Mouse (Mus musculus): Measurements from ENCODE around the gene Pbx1. TPM values are rescaled to one million over a fixed set of nuclear protein-coding genes. Genes with fewer than 3 reads are reported as not detected.

Pbx1 gene
- total RNA-seq, 2 experiments from 2014 or later, result 27.0 to 32.2 TPM

DNA sequence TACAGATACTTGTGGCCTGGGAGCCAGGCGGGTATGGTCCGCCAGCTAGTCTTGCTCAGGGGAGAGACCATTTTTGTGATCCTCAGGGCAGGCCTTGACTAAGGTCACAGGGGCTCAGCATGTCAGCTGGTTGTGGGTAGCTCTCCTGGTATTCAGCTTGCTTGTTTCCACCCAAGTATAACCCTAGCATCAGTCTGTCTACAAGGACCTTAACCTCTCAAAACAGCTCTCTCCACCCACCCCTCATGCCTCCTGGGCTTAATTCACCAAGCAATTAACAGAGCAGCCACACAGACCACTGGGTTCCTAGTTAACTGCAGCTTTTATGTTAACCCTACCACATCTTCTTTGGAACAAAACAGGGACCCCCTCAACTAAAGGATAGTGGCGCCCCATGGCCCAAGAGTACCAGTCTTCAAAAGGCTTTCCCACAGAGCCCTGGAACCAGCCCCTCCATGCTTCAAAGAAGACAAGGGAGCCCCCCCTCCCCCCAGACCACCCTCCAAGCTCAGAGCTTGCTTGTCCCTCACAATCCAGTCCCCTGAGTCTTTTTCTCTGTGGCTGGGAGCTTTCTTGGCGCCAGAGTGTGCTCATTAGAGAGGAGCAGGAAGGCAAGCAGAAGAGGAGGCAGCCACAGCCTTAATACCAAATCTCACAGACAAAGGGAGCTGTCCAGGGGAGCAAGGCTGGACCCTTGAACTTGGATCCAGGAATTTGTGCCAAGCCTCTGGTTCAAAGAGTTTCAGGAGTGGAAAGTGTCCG lies 48.1 kb downstream of the Pbx1 start:
- no peak for DNase-seq

DNA sequence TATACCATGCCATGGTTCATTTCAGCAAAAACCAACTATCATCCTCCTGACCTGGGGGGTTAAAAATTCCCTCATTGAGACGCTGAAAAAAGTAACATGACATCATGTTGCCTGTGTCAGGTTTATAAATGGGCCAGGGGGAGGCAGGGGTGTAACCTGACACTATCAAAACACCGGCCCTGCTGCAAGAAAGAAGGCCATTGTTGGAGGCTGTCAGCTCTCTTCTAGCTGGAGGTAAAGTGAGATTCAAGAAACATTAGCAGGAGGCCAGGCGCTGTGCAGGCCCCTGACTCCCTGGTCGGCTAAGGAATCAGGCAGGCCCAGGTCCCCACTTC lies 49.3 kb downstream of the Pbx1 start:
- no peak for DNase-seq

DNA sequence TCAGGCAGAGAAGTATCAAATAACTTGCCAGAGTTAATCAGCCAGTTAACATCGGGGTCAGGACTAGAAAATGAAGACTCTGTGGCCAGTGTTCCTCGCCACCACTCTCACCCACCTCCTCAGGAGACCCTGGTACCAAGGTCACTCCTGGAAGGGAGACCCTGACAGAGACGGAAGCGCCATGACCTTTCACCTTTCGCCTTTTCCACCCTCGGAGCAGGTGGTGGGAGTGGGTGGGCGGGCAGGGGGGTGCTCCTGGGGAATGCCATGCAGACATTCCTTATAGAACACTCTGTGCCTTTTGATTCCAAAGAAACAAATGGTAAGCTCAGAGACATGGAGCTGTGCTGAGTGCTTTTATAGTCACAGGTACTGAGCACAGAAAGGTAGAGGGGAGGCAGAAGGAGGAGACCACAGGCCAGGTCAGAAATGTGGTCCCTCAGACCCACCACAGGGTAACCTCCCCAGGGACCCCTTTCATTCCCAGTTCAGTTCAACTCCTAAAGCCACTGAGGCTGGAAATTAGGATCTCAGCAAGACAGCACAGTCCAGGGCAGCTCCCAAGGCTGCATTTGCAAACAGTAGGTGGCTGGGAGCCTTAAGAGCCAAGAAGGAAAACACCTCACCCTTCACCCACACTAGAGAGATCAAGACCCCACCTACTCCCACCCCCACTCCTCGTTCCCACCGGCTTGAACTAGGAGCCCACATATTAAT lies 49.8 kb downstream of the Pbx1 start:
- no peak for DNase-seq

DNA sequence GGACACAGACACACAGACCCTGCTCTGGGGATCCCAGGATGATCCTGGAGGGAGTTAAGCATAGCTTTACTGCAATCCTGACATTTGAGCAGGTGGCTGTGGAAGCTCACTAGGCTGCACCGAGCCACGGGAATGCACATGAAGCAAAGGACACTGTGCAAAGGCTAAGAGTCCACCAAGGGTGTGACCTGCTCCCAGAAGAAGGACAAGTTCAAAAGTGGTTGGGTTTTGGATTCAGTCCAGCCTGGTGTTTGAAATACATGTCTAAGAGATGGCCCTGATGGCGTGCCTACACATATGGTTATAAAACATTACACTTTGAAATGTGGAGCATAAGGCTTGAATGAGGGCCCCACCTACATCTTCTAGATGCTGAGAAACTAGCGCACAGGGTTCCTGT lies 50.6 kb downstream of the Pbx1 start:
- DNase-seq, result no peak

DNA sequence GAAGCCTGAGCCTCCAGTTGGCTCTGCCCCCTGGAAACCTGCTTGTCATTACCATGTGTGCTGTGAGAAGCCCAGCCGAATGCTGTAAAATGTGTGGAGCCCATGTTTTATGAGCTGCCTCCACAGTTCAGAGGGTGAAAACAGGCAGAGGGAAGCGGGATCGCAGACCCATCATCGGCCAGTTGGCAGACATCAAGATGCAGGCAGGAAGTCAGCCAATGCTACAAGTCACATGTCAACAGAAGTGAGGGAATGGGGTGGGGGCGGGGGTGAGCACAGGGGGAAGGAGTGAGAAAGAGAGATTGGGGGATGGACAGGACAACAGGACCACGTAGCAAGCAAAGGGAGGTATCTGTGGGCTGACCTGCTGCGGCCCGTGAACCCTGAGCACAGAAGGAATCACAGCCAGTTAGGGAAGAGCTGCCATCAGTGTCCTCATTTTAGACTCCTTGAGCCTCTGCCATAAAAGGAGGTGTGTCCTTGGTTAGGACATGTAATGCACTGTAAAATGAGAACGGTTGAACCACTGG lies 51.8 kb downstream of the Pbx1 start:
- peak; percentile 31 for DNase-seq

DNA sequence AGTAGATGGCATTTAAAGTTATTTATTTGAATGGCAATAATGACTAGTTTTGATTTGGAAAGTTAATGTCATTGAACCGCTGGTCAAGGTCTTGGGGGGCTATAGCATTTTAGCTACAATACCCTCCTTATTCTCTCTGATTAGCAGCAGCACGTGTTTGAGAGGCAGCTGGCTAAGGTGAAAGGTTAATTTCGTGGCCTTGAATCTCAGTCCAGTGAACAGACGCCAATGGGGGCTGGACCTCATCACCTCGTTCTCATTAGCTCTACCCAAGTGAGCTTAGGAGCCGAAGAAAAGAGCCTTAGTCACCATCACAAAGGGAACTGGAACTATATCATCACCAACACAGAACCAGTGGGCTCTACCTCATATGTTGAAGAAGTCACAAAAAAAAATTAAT lies 54.4 kb downstream of the Pbx1 start:
- DNase-seq, result no peak

DNA sequence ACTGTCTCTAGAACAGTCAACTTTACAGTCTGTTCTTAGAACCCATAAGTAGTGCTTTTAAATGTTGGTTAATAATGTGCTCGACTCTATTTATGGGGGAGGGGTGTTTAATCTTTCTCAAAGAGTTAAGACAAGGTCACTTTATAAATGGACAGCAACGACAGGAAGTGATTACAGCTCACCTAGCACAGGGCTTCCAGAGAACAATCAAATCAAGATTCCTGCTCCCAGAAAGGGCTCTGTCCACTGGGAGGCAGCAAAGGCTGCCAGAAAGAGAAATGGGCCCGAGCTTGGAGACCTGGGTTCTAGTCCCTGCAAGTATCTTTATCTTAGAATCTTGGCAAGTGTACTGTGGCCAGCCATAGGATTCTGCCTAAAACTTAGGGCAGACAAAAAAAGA lies 55.7 kb downstream of the Pbx1 start:
- DNase-seq, result no peak

DNA sequence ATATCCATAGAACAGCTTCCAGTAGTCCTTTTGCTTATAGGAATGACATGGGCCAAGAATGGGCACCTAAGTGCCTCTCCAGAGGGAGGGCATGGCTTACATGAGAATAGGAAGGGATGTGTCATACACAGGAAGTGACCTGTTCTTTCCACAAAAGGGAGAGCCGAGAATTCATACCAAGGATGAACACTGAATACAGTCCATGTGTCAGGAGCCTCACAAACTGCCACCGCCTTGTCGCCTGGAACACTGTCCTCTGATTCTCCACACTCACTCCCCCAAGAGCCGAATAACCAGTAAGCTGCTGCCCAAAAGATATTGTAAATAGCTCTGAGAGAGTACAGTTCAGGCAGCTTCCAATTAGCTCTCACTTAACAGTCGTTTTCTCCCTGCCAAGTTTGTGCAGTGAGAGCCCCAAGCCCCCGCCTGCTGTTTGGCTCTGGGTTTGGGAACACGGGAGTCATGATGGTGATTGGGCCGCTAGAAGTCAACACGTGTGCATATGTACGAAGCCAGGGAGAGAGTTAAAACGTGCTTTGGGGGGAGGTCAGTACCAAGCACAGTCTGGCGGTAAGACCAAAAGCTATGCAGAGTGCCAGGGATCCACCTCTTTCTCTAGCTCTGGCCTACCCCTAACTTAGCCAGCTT lies 57.0 kb downstream of the Pbx1 start:
- DNase-seq, result no peak

DNA sequence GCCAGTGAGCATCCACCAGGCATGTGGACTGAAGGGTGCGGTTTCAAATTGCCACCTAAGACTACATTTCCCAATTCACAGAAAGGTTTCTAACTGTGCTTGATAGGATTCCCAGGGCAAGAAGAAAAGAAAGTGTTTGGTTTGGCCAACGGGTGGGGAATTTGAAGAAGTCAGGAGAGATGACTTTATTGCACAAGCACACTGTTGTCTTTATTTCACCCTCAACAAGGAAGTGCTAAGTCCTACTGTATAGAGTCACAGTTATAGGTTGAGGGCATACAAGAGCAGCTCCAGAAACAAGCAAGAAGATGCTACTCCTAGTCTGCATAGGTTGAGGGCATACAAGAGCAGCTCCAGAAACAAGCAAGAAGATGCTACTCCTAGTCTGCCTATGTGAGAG lies 60.0 kb downstream of the Pbx1 start:
- no peak for DNase-seq

DNA sequence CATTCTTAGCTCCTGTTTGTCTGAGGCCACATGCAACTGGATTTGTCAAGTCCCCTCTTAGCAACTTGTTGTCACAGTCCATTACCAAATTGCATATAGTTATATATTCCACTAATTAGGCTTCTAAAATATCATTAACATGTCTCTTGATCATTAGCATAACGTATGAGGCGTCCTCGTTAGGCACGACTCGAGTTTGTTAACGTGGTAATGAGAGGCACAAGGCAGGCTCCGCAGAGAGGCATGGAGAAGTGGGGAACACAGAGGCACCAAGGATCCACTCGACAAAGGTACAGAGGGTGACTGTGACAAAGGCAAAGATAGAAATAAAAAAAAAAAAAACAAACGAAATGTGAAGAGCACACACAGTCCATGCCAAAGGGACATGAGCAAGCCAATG lies 61.1 kb downstream of the Pbx1 start:
- DNase-seq, result no peak

DNA sequence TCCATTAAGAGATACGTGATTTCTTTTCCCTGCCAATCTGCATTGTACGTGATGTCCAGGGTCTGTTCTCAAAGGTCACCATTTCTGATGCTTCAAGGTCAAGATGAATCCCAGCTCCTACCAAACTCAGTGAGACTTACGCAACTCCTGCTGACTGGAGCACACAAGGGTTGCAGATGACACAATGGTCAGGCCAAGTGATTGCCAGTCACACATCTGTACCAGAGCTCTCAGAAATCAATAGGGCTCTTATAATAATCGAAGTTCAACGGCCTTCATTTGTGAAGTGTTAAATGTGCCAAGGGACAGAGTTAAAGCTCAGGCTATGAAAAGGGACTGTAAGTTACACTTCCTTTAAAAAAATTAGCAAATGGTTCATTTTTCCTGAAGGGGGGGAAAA lies 65.8 kb downstream of the Pbx1 start:
- DNase-seq, result no peak

DNA sequence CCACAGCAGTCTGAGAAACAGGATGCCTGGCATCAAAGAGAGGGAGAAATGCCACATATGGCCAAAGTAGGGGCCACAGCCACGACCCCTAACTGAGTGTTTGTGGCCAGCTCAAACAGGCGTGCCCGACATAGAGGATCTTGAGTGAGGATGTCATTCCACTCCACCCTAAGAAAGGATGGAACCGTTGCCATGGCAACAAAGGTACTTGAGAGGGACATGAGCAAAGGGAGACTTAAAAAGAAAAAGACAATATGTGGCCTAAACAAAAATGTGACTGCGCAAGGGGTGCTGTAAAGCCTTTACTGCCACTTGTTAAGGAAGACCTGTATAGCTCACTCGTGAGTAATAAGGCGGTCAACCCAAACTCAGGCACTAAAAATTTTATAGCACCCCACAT lies 67.7 kb downstream of the Pbx1 start:
- no peak for DNase-seq

DNA sequence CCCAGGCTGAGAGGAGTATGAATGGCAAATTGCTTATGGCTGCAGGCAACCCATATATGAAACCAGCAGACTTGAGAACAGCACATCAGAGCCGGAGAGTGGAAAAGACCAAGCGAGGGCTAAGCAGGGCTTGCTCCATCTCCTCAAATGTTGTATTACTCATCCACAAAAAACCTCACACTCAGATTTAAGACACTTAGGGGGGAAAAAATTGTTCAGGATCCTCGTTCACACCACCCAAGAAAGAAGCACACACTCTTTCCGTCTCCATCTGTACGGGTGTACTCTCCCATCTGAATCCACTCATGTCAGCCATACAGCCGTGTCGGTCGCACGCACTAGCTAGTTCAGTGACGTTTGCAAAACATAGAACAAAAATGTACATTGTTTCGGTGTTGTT lies 69.0 kb downstream of the Pbx1 start:
- DNase-seq, result no peak

DNA sequence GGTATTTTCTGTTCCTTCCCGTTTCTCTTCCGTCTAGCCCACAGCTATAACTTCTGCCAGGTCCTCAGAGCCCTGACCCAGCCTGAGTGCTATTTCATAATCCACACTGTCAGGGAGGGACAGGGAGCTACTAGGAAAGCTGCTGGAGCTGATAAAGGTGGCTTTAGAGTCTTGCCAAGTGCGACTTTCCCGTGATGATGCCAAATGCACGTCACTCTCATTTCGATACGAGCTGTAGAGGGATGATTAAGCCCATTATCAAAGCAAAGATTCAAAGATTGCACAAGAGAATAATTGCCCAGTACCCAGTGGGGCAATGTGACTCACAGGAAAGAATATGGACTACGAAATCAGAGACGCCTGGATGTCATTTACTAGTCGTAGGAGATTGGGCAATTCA lies 69.6 kb downstream of the Pbx1 start:
- DNase-seq, result no peak

DNA sequence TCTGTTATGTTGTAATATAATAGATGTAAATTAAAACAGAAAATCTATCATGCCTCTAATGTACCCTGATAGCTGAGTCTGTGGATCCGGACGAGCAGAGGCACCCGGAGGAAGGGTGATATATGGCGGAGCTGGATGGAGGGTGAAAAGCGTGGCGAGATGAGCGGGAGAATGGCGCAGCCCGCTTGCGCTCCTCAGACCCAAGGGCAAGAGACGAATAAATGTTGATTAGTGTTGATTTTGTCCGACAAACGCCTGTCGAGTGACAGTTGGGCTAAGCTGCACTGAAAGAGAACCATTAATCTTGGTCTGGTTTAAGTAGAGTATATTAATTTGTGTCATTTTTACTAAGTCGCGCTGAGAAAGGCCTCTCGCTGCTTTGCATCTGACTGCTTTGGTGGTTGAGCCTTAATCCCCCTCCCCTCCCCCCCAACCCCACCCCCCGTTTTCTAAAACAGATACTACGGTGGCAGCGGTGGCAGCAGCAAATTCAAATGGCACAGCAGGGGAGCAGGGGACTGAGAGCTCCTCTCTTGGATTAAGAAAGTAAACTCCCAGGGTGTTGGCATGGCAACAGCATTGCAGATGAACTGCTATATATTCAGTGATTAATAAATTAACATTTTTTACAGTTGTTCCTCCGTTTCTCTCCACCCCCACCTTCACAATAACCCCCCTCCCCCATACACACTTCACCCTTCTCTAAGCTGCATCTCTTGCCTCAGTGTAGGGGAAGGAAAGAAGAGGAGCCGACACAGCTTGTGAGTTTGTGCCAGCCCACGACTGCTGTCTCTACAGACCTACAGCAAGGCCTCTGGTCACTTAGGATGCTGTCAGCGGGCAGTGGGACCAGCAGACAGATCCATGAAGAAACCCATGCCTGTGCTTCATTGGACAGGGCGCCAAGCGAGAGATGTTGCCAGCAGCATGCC lies 74.1 kb downstream of the Pbx1 start:
- no peak for DNase-seq

DNA sequence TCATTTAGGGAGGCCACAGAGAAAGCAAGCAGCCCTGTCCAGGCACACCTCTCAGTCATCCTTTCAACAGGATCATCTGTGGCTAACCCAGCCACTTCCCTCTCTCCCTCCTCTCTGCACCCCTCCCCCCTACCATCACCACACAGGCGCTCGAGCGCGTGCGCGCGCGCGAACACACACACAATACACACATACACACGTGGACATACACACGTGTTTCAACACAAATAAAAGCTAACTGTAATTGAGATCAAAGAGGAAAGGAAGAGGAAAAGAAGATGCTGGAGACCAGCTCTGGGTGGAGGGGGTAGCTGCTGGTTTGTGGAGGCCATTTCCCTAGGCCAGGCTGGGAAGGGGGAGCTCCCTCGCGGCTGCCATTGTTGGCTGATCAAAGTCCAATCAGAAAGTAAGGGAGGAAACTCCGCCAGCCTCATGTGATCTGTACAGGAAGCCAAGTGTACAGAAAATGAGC lies 75.1 kb downstream of the Pbx1 start:
- no peak for DNase-seq

DNA sequence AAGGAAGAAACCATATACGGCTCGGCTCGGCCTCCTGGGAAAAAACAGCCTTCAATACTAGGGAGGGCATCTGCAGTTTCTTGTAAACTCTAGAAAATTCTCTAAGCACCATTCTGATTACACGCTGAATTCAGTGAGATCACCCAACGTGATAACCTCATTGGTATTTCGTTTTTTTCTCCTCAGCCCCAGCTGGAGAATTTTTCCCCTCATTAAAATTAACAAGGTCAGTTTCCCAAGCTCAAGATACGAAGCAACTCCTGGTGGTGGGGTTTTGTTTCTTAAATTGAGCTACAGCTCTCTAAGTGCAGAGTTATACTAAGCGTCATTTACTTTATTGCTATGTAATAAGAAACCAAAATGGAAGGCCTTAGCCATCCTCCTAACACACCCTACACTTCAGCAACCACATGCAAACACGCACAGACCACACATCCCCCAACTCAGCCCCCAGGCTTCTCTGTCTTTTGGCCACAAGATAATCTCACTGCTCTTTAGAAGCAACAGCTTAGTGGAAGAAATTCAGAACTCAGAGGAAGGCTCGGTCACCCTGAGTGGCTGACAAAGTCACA lies 76.0 kb downstream of the Pbx1 start:
- DNase-seq, result no peak

DNA sequence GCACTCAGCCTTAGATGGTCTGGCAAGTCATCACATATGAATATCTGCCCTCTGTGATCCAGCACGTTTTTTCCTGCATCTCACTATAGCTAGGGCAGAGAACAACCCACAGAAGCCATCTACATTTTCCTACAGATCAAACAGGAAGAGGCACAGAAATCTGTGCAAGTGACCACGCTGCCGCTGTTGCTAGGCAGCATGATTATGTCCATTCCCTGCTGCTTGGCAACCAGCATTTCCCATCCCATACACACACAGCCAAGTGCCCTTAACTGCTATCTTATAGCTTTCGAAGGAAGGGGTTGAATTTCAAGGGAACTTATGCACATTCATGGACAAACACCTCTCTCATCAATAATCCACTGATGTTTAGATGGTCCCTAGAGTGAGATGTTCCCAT lies 77.1 kb downstream of the Pbx1 start:
- DNase-seq, result no peak

DNA sequence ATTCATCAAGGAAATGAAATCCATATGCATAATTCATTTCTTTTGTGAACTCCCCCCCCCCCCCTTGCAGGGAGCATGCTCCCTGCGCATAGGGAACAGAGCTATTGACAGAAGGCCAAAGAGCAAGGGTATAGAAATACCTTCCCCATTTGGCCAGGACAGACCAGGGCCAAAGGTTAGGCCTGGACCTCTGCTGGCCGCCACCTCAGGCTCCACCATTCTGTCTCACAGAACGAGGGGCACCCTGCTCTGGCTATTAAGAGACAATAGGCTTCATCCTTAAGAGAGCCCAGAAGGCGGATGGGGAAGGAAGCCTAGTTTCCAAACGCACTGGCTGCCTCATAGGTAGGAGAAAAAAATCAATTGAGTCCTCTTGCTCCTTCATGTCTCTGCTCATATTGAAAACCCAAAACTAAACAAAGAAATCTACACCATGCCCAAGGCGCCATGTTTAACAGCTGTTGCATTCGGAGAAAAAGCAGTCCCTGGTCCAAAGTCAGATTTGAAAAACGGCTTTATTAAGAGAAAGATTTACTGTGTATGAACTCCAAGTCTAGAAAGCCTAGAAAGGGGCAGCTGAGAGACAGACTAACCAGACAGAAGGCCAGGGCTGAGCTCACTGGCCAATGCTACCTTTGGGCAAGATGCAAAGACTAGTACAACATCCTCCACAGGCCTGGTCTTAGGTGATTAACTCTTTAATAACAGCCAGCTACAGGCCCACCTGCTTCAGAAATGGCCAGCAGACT lies 83.9 kb downstream of the Pbx1 start:
- DNase-seq, result no peak

DNA sequence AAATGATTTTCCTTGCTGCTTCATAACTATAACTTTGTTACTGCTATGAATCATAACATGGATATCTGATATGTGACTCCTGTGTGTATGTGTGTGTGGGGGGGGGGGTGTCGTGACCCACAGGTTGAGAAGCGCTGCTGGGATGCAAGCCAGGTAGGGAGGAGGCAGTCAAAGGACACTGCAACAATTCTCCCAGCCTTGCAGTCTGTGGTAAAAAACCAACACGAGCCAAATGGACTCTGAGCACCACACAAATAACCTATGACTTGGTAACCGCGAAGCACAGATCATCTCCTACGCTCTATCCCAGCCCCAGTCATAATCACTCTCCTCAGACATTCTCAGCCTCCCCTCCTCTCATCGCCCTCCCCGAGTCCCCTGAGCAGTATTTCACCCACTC lies 87.2 kb downstream of the Pbx1 start:
- DNase-seq, result no peak

DNA sequence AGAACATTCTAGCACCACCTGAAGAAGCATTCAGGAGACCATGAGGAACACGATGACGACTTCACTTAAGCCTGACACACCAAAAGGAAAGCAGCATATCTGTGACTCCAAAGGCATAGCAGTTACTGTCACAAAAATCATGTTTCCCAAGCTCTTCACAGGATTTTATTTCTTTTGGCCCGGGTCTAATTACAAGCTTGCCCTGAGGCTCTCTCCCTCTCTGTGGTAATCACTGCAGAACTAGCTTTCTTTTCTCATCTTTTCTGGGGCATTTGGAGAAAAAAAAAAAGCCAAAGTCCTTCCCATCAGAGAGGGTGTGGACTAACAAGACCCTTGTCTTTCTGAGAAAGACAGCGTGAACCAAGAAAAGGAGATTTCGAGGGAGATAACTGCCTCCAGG lies 87.8 kb downstream of the Pbx1 start:
- DNase-seq, result no peak

Measured in gastrocnemius, postnatal 10 days (tissue).